Mouse (Mus musculus) brain, embryonic 18.5 days (tissue): ENCODE data around the gene Scn3a.
A peak's percentile ranks its signal among the peaks of the same experiment; 100 is the strongest.

Experiments used
- DNase-seq: peaks from one replicate; pipeline ENCODE4 v3.0.0-alpha.2; 2012; ENCODE audit warnings: low read depth, low spot score

The Scn3a gene

DNA sequence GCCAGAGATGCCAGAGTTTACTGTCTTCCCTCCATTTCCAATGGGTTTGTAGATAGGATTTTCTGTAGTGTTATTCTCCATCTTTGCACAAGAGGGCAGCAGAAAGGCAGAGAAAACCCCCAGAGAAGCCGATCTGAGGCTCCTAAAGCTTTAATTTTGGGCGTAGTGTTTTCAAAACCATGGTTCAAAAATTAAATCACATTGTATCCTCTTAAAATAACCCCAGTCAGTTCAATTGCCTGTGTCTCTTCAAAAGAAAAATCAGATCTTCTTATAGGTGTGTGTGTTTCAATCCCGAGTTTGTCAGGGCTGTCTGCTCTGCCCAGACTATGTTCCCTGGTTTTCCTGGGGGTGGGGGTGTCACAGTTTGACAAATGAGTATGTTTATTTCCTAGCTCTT is 153.7 kb downstream of the Scn3a start:
- DNase-seq: peak; percentile 71
